Mouse (Mus musculus) kidney, adult 11 months (tissue): ENCODE data around the gene AC124108.1.
A peak's percentile ranks its signal among the peaks of the same experiment; 100 is the strongest.

Experiments
- DNase-seq: peaks from one replicate; pipeline ENCODE4 v3.0.0; 2022

AC124108.1 gene

GRCm38 (mm10) chr1:132165859-132166258 is 25.4 kb upstream of the AC124108.1 start:
- no peak for DNase-seq

- no peak for DNase-seq
Measured at GRCm38 (mm10) chr1:132168115-132168767, 23.0 kb upstream of the AC124108.1 start.

GRCm38 (mm10) chr1:132170698-132171097 is 20.6 kb upstream of the AC124108.1 start:
- DNase-seq: no peak

- DNase-seq: no peak
Measured at GRCm38 (mm10) chr1:132171619-132172018, 19.6 kb upstream of the AC124108.1 start.

GRCm38 (mm10) chr1:132186303-132186702 is 5.0 kb upstream of the AC124108.1 start:
- no peak for DNase-seq

- no peak for DNase-seq
Measured at GRCm38 (mm10) chr1:132188442-132189066, 2.7 kb upstream of the AC124108.1 start.

- no peak for DNase-seq
Measured at GRCm38 (mm10) chr1:132189231-132189630, 2.0 kb upstream of the AC124108.1 start.

GRCm38 (mm10) chr1:132190040-132190513 is 1.2 kb upstream of the AC124108.1 start:
- DNase-seq: peak; percentile 16

GRCm38 (mm10) chr1:132190621-132191092 is 600 bp upstream of the AC124108.1 start:
- DNase-seq: no peak

GRCm38 (mm10) chr1:132191786-132192680 is 776 bp downstream of the AC124108.1 start:
- no peak for DNase-seq

- no peak for DNase-seq
Measured at GRCm38 (mm10) chr1:132193806-132194205, 2.5 kb downstream of the AC124108.1 start.

GRCm38 (mm10) chr1:132194624-132195023 is 3.4 kb downstream of the AC124108.1 start:
- no peak for DNase-seq

- no peak for DNase-seq
Measured at GRCm38 (mm10) chr1:132195100-132195499, 3.8 kb downstream of the AC124108.1 start.

GRCm38 (mm10) chr1:132195681-132196080 is 4.4 kb downstream of the AC124108.1 start:
- no peak for DNase-seq

GRCm38 (mm10) chr1:132196337-132196736 is 5.1 kb downstream of the AC124108.1 start:
- DNase-seq: no peak

- DNase-seq: no peak
Measured at GRCm38 (mm10) chr1:132197666-132198065, 6.4 kb downstream of the AC124108.1 start.

GRCm38 (mm10) chr1:132198401-132199071 is 7.3 kb downstream of the AC124108.1 start:
- DNase-seq: no peak

GRCm38 (mm10) chr1:132199244-132199643 is 8.0 kb downstream of the AC124108.1 start:
- DNase-seq: no peak

- no peak for DNase-seq
Measured at GRCm38 (mm10) chr1:132199934-132200333, 8.7 kb downstream of the AC124108.1 start.

GRCm38 (mm10) chr1:132200562-132201510 is 9.6 kb downstream of the AC124108.1 start:
- no peak for DNase-seq

- no peak for DNase-seq
Measured at GRCm38 (mm10) chr1:132201511-132201860, 10.2 kb downstream of the AC124108.1 start.

- DNase-seq: no peak
Measured at GRCm38 (mm10) chr1:132201936-132202335, 10.7 kb downstream of the AC124108.1 start.
